Mouse (Mus musculus) lung, adult 18-20 months (tissue): Measurements from ENCODE around the gene Tmem270.

ENCODE experiments used
- DNase-seq, 2 experiments: peaks; one replicate each; pipeline ENCODE4 v3.0.0; 2022; ENCODE audit warnings: mixed read lengths in 2 of 2

The Tmem270 gene

GRCm38 (mm10) chr5:134876801-134877200, 29.7 kb downstream of the Tmem270 start:
- DNase-seq: peak; percentile 34 to 56

GRCm38 (mm10) chr5:134875245-134875644, 31.3 kb downstream of the Tmem270 start:
- no peak for DNase-seq

GRCm38 (mm10) chr5:134873956-134874879, 32.3 kb downstream of the Tmem270 start:
- peak; percentile 67 to 74 for DNase-seq

DNA sequence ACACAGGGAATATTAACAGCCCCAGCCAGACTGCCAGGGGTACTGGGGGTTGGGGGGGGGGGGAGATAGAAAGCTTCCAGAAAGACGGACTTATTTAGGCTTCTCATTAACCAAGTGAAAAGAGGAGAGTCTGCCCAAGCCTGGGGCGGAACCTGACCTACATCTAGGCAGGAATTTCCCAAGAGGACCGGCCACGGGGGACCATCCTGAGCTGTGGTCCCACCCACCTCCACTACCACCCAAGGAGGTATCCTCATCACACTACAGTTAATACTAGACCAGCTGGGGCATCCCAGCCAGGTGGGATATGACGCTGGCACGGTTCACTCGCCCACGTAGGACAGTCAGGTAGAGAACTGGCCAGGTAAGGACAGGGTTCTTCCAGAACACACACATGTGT, 33.5 kb downstream of the Tmem270 start:
- DNase-seq: no peak

- peak in 1 of 2 experiments; percentile 39 for DNase-seq
Observed at GRCm38 (mm10) chr5:134872597-134872996, 33.9 kb downstream of the Tmem270 start.

DNA sequence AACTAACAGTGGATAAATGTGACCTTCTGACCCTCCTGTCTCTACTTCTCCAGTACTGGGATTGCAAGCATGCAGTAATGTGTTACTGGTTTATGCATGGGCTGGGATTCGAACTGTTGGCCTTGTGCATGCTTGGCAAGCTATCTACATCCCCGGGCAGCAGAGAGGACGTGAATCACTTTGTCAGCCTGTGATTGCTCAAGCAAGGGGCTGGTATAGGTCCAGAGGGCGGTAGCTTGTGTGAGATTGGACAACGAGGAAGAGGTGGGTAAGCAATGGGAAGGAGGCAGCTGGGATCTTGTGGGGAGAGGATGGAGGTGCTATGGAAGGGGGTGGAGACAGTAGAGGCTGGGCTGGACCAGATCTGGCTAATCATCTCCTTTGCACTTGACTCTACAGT, 38.0 kb downstream of the Tmem270 start:
- DNase-seq: no peak

DNA sequence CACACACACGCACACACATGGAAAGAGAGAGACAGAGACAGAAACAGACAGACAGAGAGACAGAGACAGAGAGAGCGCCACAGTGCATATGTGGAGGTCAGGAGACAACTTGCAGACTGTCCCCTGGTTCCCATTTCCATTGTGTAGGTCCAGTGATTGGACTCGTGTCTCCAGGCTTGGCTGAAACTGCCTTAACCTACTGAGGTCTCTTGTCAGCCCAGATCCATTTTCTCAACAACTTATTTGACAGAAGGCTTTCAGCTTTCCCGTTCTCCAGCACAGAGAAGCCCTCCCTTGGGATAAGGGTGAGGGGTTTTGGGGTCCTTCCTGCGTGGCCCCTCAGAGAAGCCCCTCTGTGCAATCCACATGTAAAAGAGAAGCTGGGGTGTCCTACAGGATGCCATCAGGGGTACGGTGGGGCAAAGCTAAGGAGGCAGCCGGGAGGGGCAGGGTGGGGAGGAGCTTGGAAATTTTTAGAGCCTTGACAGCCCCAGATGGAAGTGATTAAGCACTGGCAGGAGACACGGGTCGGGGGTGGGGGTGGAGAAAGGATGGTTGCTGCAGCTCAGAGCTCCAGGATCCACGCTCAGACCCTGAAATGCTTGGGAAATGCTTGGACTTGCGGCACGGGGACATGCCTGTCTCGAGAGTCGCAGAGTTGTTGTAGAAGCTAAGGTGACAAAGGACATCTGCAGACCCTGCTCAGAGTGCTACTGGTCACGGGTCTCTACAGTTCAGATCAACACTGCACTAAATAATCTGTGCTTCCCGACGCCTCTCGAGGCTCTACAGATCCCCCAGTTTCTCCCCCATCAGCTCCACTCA, 39.0 kb downstream of the Tmem270 start:
- DNase-seq: no peak

DNA sequence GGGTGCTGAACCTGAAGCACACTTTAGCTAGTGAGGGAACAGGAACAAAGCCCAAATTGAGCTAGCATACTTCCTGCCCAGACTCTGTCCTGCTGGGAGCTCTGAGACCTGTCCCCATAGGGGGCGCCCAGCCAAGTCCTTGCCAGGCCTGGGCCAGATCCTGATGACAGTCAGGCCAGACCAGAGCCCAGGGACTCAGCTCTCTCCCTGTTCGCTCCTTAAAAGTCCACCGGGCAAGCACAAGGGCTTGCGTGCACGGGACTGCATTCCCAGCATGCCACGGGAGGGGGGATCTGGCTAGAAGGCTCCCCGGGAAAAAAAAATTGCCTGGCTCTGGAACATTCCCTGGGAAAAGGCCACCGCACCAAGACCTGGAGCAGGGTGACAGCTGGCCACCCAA, 41.4 kb downstream of the Tmem270 start:
- DNase-seq: peak; percentile 28 to 56

DNA sequence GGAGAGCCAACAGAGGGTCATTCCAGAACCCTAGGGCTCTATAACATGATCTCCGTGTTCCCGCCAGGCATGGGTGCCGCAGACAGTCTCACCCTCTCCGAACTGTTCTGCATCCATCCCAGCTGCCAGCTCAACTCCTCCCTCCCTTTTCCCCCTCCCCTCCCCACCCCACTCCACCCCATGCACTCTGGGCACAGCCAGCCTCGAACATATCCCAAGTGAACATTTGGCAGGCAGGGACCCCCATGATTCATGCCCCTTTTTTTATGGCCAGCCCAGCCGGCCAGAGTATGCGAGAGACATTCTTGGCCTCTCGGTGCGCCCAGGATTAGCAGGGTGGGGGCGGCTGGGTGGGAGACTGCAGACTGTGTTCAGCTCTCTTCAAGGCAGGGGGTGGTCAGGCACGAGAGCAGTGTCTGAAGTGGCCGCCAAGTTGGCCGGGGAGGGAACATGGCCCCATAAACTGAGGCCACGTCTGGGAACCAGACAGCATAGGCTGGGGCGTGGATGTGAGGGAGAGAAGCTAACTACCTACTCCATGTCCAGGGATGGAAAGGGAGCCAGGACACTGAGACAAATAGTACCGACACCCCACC, 44.5 kb downstream of the Tmem270 start:
- no peak for DNase-seq

GRCm38 (mm10) chr5:134859193-134859592, 47.3 kb downstream of the Tmem270 start:
- no peak for DNase-seq

DNA sequence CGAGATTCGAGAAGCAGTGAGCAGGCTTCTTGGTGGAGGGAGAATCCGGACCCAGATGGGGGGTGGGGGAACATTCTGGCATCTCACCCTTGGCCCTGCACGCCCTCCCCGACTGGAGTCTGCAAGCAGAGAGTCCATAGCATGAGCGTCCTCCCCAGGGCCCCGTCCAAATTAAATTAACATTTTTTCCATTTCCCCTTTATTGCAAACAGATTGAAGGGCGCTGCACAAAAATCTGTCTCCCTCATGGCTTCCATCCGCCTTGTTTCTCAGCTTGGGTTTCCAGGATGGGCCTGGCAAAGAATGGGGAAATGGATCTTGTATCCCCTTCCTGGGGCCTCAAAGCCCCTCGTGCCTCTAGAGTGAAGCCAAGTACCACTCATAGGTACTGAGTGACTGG, 48.2 kb downstream of the Tmem270 start:
- no peak for DNase-seq

GRCm38 (mm10) chr5:134852873-134853272, 53.7 kb downstream of the Tmem270 start:
- DNase-seq: no peak
